Mouse (Mus musculus) G1E (cell line): Measurements from ENCODE around the gene Mycbp2.

ENCODE experiments used
- CTCF ChIP-seq: IDR thresholded peaks from 2 replicates; pipeline ENCODE4 v1.5.1; 2012; ENCODE audit warnings: low read depth, low read length, inconsistent platforms, mixed read lengths
- TAL1 ChIP-seq: conservative IDR thresholded peaks from 2 replicates; pipeline ENCODE4 v1.6.1; 2012; ENCODE audit warnings: low read depth, low read length, inconsistent platforms, mixed read lengths

GRCm38 (mm10) chr14:103095036-103095435 is 251.6 kb downstream of the Mycbp2 start:
- TF ChIP-seq TAL1 (no peak), CTCF (no peak)
